Mouse (Mus musculus) forebrain, embryonic 15.5 days (tissue): ENCODE data around the gene Timp3. TPM values are rescaled to one million over a fixed set of nuclear protein-coding genes. Genes with fewer than 3 reads are reported as not detected.
A peak's percentile ranks its signal among the peaks of the same experiment; 100 is the strongest.

Experiments used
- ATAC-seq: fragments of 200-750 bp; cut with Nextera tagmentation; replicated peaks from 2 replicates; pipeline ENCODE4 v1.8.0; 2017; ENCODE audit warnings: mild to moderate bottlenecking, moderate TSS enrichment, moderate library complexity
- H3K27ac ChIP-seq: fragments of 300-500 bp; sonication (generic); replicated peaks from 2 replicates; pipeline ENCODE4 v1.5.1; 2015; ENCODE audit warnings: mild to moderate bottlenecking, inconsistent platforms
- H3K27me3 ChIP-seq: fragments of 300-500 bp; sonication (generic); 2 replicates; pipeline ENCODE4 v1.6.1; 2015; ENCODE audit warnings: inconsistent platforms
- H3K36me3 ChIP-seq: fragments of 300-500 bp; sonication (generic); 2 replicates; pipeline ENCODE4 v1.6.1; 2015; ENCODE audit warnings: mild to moderate bottlenecking, inconsistent platforms
- H3K4me1 ChIP-seq: fragments of 300-500 bp; sonication (generic); 2 replicates; pipeline ENCODE4 v1.6.1; 2015; ENCODE audit warnings: inconsistent platforms
- H3K4me2 ChIP-seq: fragments of 300-500 bp; sonication (generic); replicated peaks from 2 replicates; pipeline ENCODE4 v1.6.1; 2015; ENCODE audit warnings: mild to moderate bottlenecking, inconsistent platforms
- H3K4me3 ChIP-seq: fragments of 300-500 bp; sonication (generic); 2 replicates; pipeline ENCODE4 v1.5.1; 2015; ENCODE audit warnings: mild to moderate bottlenecking, inconsistent platforms
- H3K9ac ChIP-seq: fragments of 300-500 bp; sonication (generic); replicated peaks from 2 replicates; pipeline ENCODE4 v1.6.1; 2015; ENCODE audit warnings: mild to moderate bottlenecking, inconsistent platforms
- H3K9me3 ChIP-seq: fragments of 300-500 bp; sonication (generic); 2 replicates; pipeline ENCODE4 v1.6.1; 2016; ENCODE audit warnings: inconsistent platforms
- WGBS: fragments of 180-500 bp; shearing (Covaris S2); methylation state at CpG from one replicate; pipeline ENCODE4 v1.1.7; 2015; ENCODE audit warnings: mixed read lengths; 5-methylcytosine and 5-hydroxymethylcytosine counted together
- polyA plus RNA-seq: library from polyadenylated mRNA; unstranded; fragments of >200 nt; fragmentation: Nextera tagmentation; extraction: Ambion mirVana; gene quantifications from 2 replicates; pipeline ENCODE4 v1.2.1, GENCODE M21; 2015

Gene Timp3
- polyA plus RNA-seq, result 15.8 and 16.9 TPM in 2 replicates

GRCm38 (mm10) chr10:86300293-86301116, at the start of gene Timp3:
Timp3 (plus strand) TSS chr10:86300372.
- Histone ChIP-seq H3K4me1 (peaks cover 40% of the 10 kb centered on the region), H3K9ac (peak within 1 kb of the TSS; percentile 56), H3K4me3 (peak within 1 kb of the TSS; percentile 48), H3K36me3 (no peaks in the 10 kb centered on the region), H3K27ac (no peak within 1 kb of the TSS), H3K4me2 (peak within 1 kb of the TSS; percentile 95), H3K9me3 (no peaks in the 10 kb centered on the region), H3K27me3 (0 out of 2 replicates have a peak, but pooled peaks cover 3% of the 10 kb centered on the region)
- ATAC-seq, result peak; percentile 83
- under 1% methylated on average over 59 of the region's 65 CpGs for WGBS

GRCm38 (mm10) chr10:86256221-86256620, 44.0 kb upstream of the Timp3 start:
- Histone ChIP-seq H3K4me3 (no peak overlapping the region), H3K36me3 (no peaks in the 10 kb centered on the region), H3K27me3 (no peaks in the 10 kb centered on the region), H3K4me1 (0 out of 2 replicates have a peak, but pooled peaks cover 6% of the 10 kb centered on the region), H3K4me2 (no peak overlapping the region), H3K9ac (no peak overlapping the region), H3K9me3 (no peaks in the 10 kb centered on the region), H3K27ac (no peak overlapping the region)
- peak; percentile 81 for ATAC-seq
- WGBS, result 54% methylated on average over 4 of the region's 4 CpGs

GRCm38 (mm10) chr10:86257045-86257444, 43.1 kb upstream of the Timp3 start:
- no peak for ATAC-seq
- WGBS, result 83% methylated on average over 3 of the region's 3 CpGs
- Histone ChIP-seq H3K9me3 (no peaks in the 10 kb centered on the region), H3K4me2 (no peak overlapping the region), H3K4me3 (no peak overlapping the region), H3K27me3 (no peaks in the 10 kb centered on the region), H3K9ac (no peak overlapping the region), H3K4me1 (0 out of 2 replicates have a peak, but pooled peaks cover 6% of the 10 kb centered on the region), H3K36me3 (no peaks in the 10 kb centered on the region), H3K27ac (no peak overlapping the region)

- Histone ChIP-seq H3K4me2 (no peak overlapping the region), H3K27me3 (no peaks in the 10 kb centered on the region), H3K36me3 (no peaks in the 10 kb centered on the region), H3K9me3 (no peaks in the 10 kb centered on the region), H3K27ac (no peak overlapping the region), H3K4me3 (no peak overlapping the region), H3K4me1 (0 out of 2 replicates have a peak, but pooled peaks cover 6% of the 10 kb centered on the region), H3K9ac (no peak overlapping the region)
- no peak for ATAC-seq
- 75% methylated on average over 4 of the region's 4 CpGs for WGBS
These were observed 42.1 kb upstream of the Timp3 start for GRCm38 (mm10) chr10:86258046-86258445.

- 0 out of 2 replicates have a peak, but pooled peaks cover 6% of the 10 kb centered on the region for H3K4me1 ChIP-seq
- no peaks in the 10 kb centered on the region for H3K27me3 ChIP-seq
- H3K9ac ChIP-seq, result no peak overlapping the region
- no peak overlapping the region for H3K4me3 ChIP-seq
- no peaks in the 10 kb centered on the region for H3K9me3 ChIP-seq
- no peak for ATAC-seq
- H3K4me2 ChIP-seq, result no peak overlapping the region
- no peak overlapping the region for H3K27ac ChIP-seq
- no peaks in the 10 kb centered on the region for H3K36me3 ChIP-seq
- 72% methylated on average over 3 of the region's 3 CpGs for WGBS
These were observed 41.2 kb upstream of the Timp3 start for GRCm38 (mm10) chr10:86258992-86259391.

- Histone ChIP-seq H3K9me3 (no peaks in the 10 kb centered on the region), H3K4me3 (no peak overlapping the region), H3K27me3 (no peaks in the 10 kb centered on the region), H3K4me1 (no peaks in the 10 kb centered on the region), H3K36me3 (no peaks in the 10 kb centered on the region), H3K9ac (no peak overlapping the region), H3K27ac (no peak overlapping the region), H3K4me2 (no peak overlapping the region)
- 81% methylated on average over 2 of the region's 2 CpGs for WGBS
- no peak for ATAC-seq
These were observed 38.4 kb upstream of the Timp3 start for GRCm38 (mm10) chr10:86261725-86262124.

GRCm38 (mm10) chr10:86264618-86265017, 35.6 kb upstream of the Timp3 start:
- Histone ChIP-seq H3K9ac (no peak overlapping the region), H3K9me3 (no peaks in the 10 kb centered on the region), H3K27me3 (no peaks in the 10 kb centered on the region), H3K27ac (no peak overlapping the region), H3K4me3 (no peak overlapping the region), H3K4me2 (no peak overlapping the region), H3K36me3 (no peaks in the 10 kb centered on the region), H3K4me1 (no peaks in the 10 kb centered on the region)
- ATAC-seq, result no peak
- 88% methylated on average over 9 of the region's 9 CpGs for WGBS

GRCm38 (mm10) chr10:86270254-86270653, 29.9 kb upstream of the Timp3 start:
- no peaks in the 10 kb centered on the region for H3K36me3 ChIP-seq
- no peak for ATAC-seq
- no peak overlapping the region for H3K9ac ChIP-seq
- no peak overlapping the region for H3K27ac ChIP-seq
- no peak overlapping the region for H3K4me3 ChIP-seq
- no peaks in the 10 kb centered on the region for H3K9me3 ChIP-seq
- WGBS, result 81% methylated on average over 3 of the region's 3 CpGs
- no peaks in the 10 kb centered on the region for H3K27me3 ChIP-seq
- H3K4me1 ChIP-seq, result no peaks in the 10 kb centered on the region
- no peak overlapping the region for H3K4me2 ChIP-seq

- Histone ChIP-seq H3K36me3 (no peaks in the 10 kb centered on the region), H3K27me3 (no peaks in the 10 kb centered on the region), H3K9ac (no peak overlapping the region), H3K27ac (no peak overlapping the region), H3K9me3 (no peaks in the 10 kb centered on the region), H3K4me3 (no peak overlapping the region), H3K4me1 (no peaks in the 10 kb centered on the region), H3K4me2 (no peak overlapping the region)
- WGBS, result 90% methylated on average over 3 of the region's 3 CpGs
- no peak for ATAC-seq
These were observed 27.3 kb upstream of the Timp3 start for GRCm38 (mm10) chr10:86272826-86273225.

GRCm38 (mm10) chr10:86273410-86274191, 26.6 kb upstream of the Timp3 start:
- no peaks in the 10 kb centered on the region for H3K4me1 ChIP-seq
- WGBS, result 80% methylated on average over 19 of the region's 19 CpGs
- no peak for ATAC-seq
- H3K27ac ChIP-seq, result no peak overlapping the region
- no peak overlapping the region for H3K4me3 ChIP-seq
- no peaks in the 10 kb centered on the region for H3K27me3 ChIP-seq
- no peak overlapping the region for H3K9ac ChIP-seq
- no peak overlapping the region for H3K4me2 ChIP-seq
- no peaks in the 10 kb centered on the region for H3K36me3 ChIP-seq
- no peaks in the 10 kb centered on the region for H3K9me3 ChIP-seq

- Histone ChIP-seq H3K9me3 (no peaks in the 10 kb centered on the region), H3K4me2 (no peak overlapping the region), H3K9ac (no peak overlapping the region), H3K4me1 (no peaks in the 10 kb centered on the region), H3K4me3 (no peak overlapping the region), H3K36me3 (no peaks in the 10 kb centered on the region), H3K27ac (no peak overlapping the region), H3K27me3 (no peaks in the 10 kb centered on the region)
- no peak for ATAC-seq
- WGBS, result 92% methylated on average over 5 of the region's 5 CpGs
These were observed 24.6 kb upstream of the Timp3 start for GRCm38 (mm10) chr10:86275585-86275984.

GRCm38 (mm10) chr10:86277327-86277726, 22.8 kb upstream of the Timp3 start:
- no peak for ATAC-seq
- Histone ChIP-seq H3K27ac (no peak overlapping the region), H3K27me3 (no peaks in the 10 kb centered on the region), H3K9ac (no peak overlapping the region), H3K4me2 (no peak overlapping the region), H3K9me3 (no peaks in the 10 kb centered on the region), H3K36me3 (no peaks in the 10 kb centered on the region), H3K4me1 (no peaks in the 10 kb centered on the region), H3K4me3 (no peak overlapping the region)
- 84% methylated on average over 5 of the region's 5 CpGs for WGBS
